Mouse (Mus musculus): ENCODE measurements at regions not wholly inside any gene's neighbourhood (a gene's known extent, or its start where the extent isn't known, plus 50 kb on each side); places are given as distances from the start of the nearest gene placed in this dataset.

DNA sequence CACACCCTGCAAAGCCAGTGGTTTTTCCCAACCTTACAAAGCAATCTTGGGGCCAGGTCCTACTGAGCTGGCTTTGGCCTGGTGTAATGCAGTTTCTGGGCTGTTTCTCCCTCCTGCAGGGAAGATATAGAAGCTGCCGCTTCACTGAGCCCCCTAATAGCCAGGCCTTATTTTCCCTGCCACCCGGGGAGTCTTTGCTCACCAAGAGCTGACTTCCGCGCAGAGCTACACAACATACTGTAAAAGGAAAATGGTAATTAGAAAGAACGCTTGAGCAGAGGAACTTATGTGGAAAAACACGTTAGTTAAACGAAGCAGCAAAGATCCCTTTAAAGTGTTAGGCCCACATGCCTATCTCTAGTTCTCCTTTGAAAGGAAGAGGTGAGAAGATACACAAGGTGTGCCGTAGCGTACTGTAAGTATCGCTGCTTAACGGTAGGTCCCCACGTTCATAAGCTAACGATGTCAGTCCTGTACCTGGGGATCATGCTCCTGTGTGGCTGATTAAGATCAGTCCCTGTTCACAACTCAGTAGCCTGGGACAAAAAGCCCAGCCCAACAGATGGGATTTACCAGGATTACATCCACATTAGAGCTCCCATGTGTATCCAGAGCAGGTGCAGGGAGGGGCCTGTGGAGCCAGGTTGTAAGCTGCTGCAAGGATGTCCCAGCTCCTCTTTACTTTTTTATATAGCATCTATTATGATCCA lies 307.5 kb upstream of the Chd6 start:
- no peak overlapping the region for H3K4me3 ChIP-seq (ENCODE audit: low read depth, low read length)
- H3K27me3 ChIP-seq (replicated peaks; ENCODE audit: control insufficient read depth, insufficient read depth, low read length): no peaks in the 10 kb centered on the region
- H3K9me3 ChIP-seq (ENCODE audit: control insufficient read depth, low read length): no peaks in the 10 kb centered on the region
- H3K4me2 ChIP-seq (ENCODE audit: low read depth, low read length): no peak overlapping the region
- peak; percentile 62 for DNase-seq (ENCODE audit: low spot score)
- H3K36me3 ChIP-seq (ENCODE audit: control insufficient read depth, insufficient read depth, low read length): no peaks in the 10 kb centered on the region
- H3K9ac ChIP-seq (ENCODE audit: low read depth, low read length): no peak overlapping the region
- no peaks in the 10 kb centered on the region for H3K4me1 ChIP-seq (ENCODE audit: control insufficient read depth, insufficient read depth, low read length)
- no peak overlapping the region for H3K27ac ChIP-seq (replicated peaks; ENCODE audit: low read depth, low read length)
- WGBS: 69% methylated on average over 13 of the region's 13 CpGs
- ATAC-seq (ENCODE audit: low read depth): peak; percentile 78; the same call in 1 of the 2 replicates

DNA sequence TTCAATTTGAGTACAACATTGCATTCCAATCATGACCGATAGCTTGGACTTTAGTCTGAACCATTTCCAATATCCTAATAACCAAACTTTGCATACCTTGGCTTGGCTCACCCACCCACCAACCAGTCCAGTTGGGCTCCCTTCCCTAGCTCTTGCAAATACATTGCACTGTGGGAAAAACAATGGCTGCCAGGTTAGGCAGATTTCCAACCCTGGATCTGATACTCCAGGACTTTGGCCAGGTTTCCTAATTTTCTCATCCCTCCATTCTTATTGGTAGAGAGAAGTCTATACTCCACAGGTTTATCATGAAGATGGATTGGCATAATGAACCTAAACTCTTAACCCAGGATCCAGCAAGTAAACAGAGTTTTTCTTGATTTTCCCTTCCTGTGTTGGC lies 299.4 kb upstream of the Chd6 start:
- ATAC-seq (ENCODE audit: low read depth) (no peak), DNase-seq (ENCODE audit: low spot score) (no peak)
- Histone ChIP-seq H3K9me3 (ENCODE audit: control insufficient read depth, low read length) (no peaks in the 10 kb centered on the region), H3K36me3 (ENCODE audit: control insufficient read depth, insufficient read depth, low read length) (no peaks in the 10 kb centered on the region), H3K4me2 (ENCODE audit: low read depth, low read length) (no peak overlapping the region), H3K27ac (replicated peaks; ENCODE audit: low read depth, low read length) (no peak overlapping the region), H3K27me3 (replicated peaks; ENCODE audit: control insufficient read depth, insufficient read depth, low read length) (no peaks in the 10 kb centered on the region), H3K4me1 (ENCODE audit: control insufficient read depth, insufficient read depth, low read length) (no peaks in the 10 kb centered on the region), H3K9ac (ENCODE audit: low read depth, low read length) (no peak overlapping the region), H3K4me3 (ENCODE audit: low read depth, low read length) (no peak overlapping the region)
- 88% methylated on average over 1 of the region's 1 CpGs for WGBS

DNA sequence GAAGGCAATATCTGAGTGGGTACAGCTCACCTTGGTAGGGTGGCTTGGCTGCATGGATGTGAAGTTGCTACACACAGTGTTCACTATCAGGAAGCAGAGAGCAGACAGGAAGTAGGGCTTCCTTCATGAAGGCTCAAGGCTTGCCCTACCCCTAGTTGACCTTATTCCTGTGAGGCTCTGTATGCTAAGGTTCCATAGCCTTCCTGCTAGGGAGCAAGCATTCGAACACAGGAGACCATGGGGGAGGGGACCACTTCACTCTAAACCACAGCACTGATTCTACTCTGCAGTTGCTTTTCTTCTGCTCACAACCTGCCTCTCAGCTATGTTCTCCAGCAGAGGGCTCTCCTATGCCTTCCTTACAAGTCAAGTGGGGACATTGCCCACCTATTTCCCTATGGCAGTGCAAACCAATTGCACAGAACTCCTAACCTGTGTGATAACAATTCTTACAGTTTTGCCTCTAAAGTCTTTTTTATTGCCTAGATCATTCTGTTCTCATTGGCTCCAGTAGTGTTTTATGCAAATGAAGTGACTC lies 297.0 kb upstream of the Chd6 start:
- Histone ChIP-seq H3K27ac (replicated peaks; ENCODE audit: low read depth, low read length) (no peak overlapping the region), H3K4me2 (ENCODE audit: low read depth, low read length) (no peak overlapping the region), H3K9ac (ENCODE audit: low read depth, low read length) (no peak overlapping the region), H3K27me3 (replicated peaks; ENCODE audit: control insufficient read depth, insufficient read depth, low read length) (no peaks in the 10 kb centered on the region), H3K9me3 (ENCODE audit: control insufficient read depth, low read length) (no peaks in the 10 kb centered on the region), H3K4me1 (ENCODE audit: control insufficient read depth, insufficient read depth, low read length) (no peaks in the 10 kb centered on the region), H3K4me3 (ENCODE audit: low read depth, low read length) (no peak overlapping the region), H3K36me3 (ENCODE audit: control insufficient read depth, insufficient read depth, low read length) (no peaks in the 10 kb centered on the region)
- DNase-seq (ENCODE audit: low spot score) (no peak), ATAC-seq (ENCODE audit: low read depth) (no peak)
- WGBS: 44% methylated on average over 1 of the region's 1 CpGs

DNA sequence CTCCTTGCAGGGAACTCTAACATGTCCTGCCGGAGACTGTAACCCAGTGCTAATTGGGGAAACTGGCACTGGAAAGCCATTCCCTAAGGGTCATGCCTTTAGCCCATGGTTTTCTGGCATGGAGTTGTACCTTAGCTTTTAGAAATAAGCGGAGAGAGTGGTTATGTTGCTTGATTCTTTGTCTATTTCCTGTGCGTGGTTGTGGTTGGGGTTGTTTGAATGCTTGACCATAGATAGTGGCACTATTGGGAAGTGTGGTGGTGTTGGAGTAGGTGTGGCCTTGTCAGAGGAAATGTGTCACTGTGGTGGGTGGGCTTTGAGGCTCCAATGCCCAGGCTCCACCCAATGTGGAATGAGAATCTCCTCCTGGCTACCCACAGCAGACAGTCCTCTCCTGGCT lies 289.2 kb upstream of the Chd6 start:
- H3K4me2 ChIP-seq (ENCODE audit: low read depth, low read length): no peak overlapping the region
- no peak overlapping the region for H3K27ac ChIP-seq (replicated peaks; ENCODE audit: low read depth, low read length)
- no peaks in the 10 kb centered on the region for H3K4me1 ChIP-seq (ENCODE audit: control insufficient read depth, insufficient read depth, low read length)
- DNase-seq (ENCODE audit: low spot score) (no peak), ATAC-seq (ENCODE audit: low read depth) (no peak)
- no peaks in the 10 kb centered on the region for H3K9me3 ChIP-seq (ENCODE audit: control insufficient read depth, low read length)
- H3K27me3 ChIP-seq (replicated peaks; ENCODE audit: control insufficient read depth, insufficient read depth, low read length): no peaks in the 10 kb centered on the region
- no peaks in the 10 kb centered on the region for H3K36me3 ChIP-seq (ENCODE audit: control insufficient read depth, insufficient read depth, low read length)
- whole genome bisulfite sequencing: 84% methylated on average over 3 of the region's 3 CpGs
- H3K4me3 ChIP-seq (ENCODE audit: low read depth, low read length): no peak overlapping the region
- H3K9ac ChIP-seq (ENCODE audit: low read depth, low read length): no peak overlapping the region

DNA sequence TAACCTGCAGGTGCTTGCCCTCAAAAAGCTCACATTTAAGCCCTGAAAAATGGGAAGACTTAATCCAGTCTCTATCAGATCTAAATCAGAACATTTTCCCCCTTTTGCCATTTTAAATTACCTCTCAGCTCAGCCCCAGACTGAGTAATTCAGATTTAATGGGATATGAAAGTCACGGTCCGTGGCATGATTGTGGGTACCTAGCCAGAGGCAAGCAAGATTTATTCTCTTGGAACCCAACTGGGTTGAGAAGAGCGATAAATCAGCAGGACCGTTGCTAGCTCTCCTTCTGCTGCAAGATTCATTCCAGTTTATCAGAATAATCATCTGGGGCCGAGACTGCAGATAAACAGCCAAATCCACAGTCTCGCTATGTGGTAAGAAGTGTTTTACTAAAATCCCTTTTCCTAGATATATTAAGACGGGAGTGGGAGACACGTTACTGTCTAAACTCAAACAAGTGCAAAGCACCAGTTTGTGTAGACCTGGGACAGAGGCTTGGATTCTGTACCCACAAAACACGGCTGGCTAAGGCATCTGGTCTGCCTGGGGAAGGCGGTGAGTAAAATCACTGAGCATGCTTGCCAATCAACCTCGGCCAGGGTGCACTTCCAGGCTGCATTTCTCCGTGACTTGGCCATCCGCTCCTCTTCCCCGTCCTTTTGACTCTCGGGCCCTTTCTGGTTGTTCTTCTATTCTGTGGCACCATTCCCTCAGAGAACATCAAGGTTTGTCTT lies 282.2 kb upstream of the Chd6 start:
- WGBS: 75% methylated on average over 15 of the region's 15 CpGs
- DNase-seq (ENCODE audit: low spot score) (no peak), ATAC-seq (ENCODE audit: low read depth) (no peak)
- no peaks in the 10 kb centered on the region for H3K9me3 ChIP-seq (ENCODE audit: control insufficient read depth, low read length)
- H3K9ac ChIP-seq (ENCODE audit: low read depth, low read length): no peak overlapping the region
- H3K4me3 ChIP-seq (ENCODE audit: low read depth, low read length): no peak overlapping the region
- no peak overlapping the region for H3K4me2 ChIP-seq (ENCODE audit: low read depth, low read length)
- no peak overlapping the region for H3K27ac ChIP-seq (replicated peaks; ENCODE audit: low read depth, low read length)
- no peaks in the 10 kb centered on the region for H3K36me3 ChIP-seq (ENCODE audit: control insufficient read depth, insufficient read depth, low read length)
- no peaks in the 10 kb centered on the region for H3K27me3 ChIP-seq (replicated peaks; ENCODE audit: control insufficient read depth, insufficient read depth, low read length)
- H3K4me1 ChIP-seq (ENCODE audit: control insufficient read depth, insufficient read depth, low read length): no peaks in the 10 kb centered on the region

DNA sequence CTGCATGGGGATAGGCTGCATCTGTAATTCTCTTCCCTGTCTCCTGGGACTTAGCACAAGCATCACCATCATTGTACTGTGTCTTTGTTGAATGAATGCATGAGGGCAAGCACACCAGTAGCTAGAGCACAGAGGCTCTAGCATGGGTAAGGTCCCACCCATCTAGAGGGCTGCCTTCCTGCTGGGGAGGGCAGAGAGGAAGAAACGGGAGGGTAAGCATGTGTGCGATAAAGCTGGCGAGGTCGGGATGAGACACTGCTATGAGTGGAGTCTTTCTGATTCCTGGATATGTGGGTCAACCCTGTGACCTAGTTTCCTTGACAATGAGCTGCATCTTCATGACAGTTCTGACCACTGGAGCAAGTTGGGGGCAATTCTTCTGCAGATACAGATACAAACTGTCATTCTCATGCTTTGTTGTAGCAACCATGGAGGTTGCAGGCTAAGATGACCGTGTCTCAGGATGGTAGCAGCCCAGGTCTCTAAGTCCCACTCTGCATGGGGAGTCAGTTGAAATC lies 280.5 kb upstream of the Chd6 start:
- no peak overlapping the region for H3K27ac ChIP-seq (replicated peaks; ENCODE audit: low read depth, low read length)
- no peak for DNase-seq (ENCODE audit: low spot score)
- H3K4me1 ChIP-seq (ENCODE audit: control insufficient read depth, insufficient read depth, low read length): no peaks in the 10 kb centered on the region
- no peak overlapping the region for H3K9ac ChIP-seq (ENCODE audit: low read depth, low read length)
- H3K4me2 ChIP-seq (ENCODE audit: low read depth, low read length): no peak overlapping the region
- H3K27me3 ChIP-seq (replicated peaks; ENCODE audit: control insufficient read depth, insufficient read depth, low read length): no peaks in the 10 kb centered on the region
- 82% methylated on average over 5 of the region's 5 CpGs for WGBS
- no peak; the same call in 1 of the 2 replicates for ATAC-seq (ENCODE audit: low read depth)
- no peaks in the 10 kb centered on the region for H3K36me3 ChIP-seq (ENCODE audit: control insufficient read depth, insufficient read depth, low read length)
- no peak overlapping the region for H3K4me3 ChIP-seq (ENCODE audit: low read depth, low read length)
- no peaks in the 10 kb centered on the region for H3K9me3 ChIP-seq (ENCODE audit: control insufficient read depth, low read length)

DNA sequence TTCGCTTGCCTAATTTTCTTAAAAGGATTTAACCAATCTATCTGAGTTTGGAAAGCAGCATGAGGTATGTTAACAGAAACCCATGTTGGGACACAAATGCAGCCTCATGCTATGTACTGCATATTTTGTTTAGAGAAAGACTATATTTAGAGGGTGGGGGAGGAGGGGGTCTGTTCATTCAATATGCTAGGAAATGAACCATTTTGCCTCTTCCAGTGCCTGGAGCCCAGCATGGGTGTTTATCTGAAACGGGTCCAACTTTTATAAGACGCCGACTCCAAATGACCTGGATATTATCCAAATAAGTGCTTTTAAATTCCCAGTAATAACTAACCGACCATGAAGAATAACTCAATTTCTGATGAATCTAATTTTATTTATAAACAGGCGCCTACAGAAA lies 278.2 kb upstream of the Chd6 start:
- H3K27ac ChIP-seq (replicated peaks; ENCODE audit: low read depth, low read length): no peak overlapping the region
- H3K9ac ChIP-seq (ENCODE audit: low read depth, low read length): no peak overlapping the region
- no peak overlapping the region for H3K4me2 ChIP-seq (ENCODE audit: low read depth, low read length)
- 75% methylated on average over 6 of the region's 6 CpGs for WGBS
- no peaks in the 10 kb centered on the region for H3K4me1 ChIP-seq (ENCODE audit: control insufficient read depth, insufficient read depth, low read length)
- no peaks in the 10 kb centered on the region for H3K27me3 ChIP-seq (replicated peaks; ENCODE audit: control insufficient read depth, insufficient read depth, low read length)
- DNase-seq (ENCODE audit: low spot score) (no peak), ATAC-seq (ENCODE audit: low read depth) (no peak)
- H3K36me3 ChIP-seq (ENCODE audit: control insufficient read depth, insufficient read depth, low read length): no peaks in the 10 kb centered on the region
- H3K4me3 ChIP-seq (ENCODE audit: low read depth, low read length): no peak overlapping the region
- H3K9me3 ChIP-seq (ENCODE audit: control insufficient read depth, low read length): no peaks in the 10 kb centered on the region

DNA sequence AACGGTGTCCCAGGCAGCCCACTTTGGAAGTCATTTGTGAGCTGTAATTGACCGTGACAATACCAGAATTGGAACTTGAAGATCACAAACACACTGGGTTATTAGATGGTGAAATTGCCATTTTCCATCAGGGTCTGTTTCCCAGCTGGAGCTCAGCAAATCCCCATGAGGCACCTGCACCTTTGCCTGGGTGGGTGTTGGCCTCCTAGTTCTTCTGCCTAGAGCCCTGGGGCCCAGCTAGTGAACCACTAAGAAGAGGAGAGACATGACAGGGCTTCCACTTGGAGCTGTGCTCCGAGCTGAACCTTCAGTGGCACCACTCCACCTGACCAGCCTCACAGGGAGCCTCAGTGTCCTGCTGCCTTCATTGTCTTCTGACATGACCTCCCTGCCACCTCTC lies 273.5 kb upstream of the Chd6 start:
- no peak for DNase-seq (ENCODE audit: low spot score)
- 68% methylated on average over 3 of the region's 3 CpGs for whole genome bisulfite sequencing
- Histone ChIP-seq H3K27me3 (replicated peaks; ENCODE audit: control insufficient read depth, insufficient read depth, low read length) (no peaks in the 10 kb centered on the region), H3K36me3 (ENCODE audit: control insufficient read depth, insufficient read depth, low read length) (no peaks in the 10 kb centered on the region), H3K4me1 (ENCODE audit: control insufficient read depth, insufficient read depth, low read length) (no peaks in the 10 kb centered on the region), H3K4me3 (ENCODE audit: low read depth, low read length) (no peak overlapping the region), H3K9me3 (ENCODE audit: control insufficient read depth, low read length) (no peaks in the 10 kb centered on the region), H3K4me2 (ENCODE audit: low read depth, low read length) (no peak overlapping the region), H3K27ac (replicated peaks; ENCODE audit: low read depth, low read length) (no peak overlapping the region), H3K9ac (ENCODE audit: low read depth, low read length) (no peak overlapping the region)
- ATAC-seq (ENCODE audit: low read depth): no peak
